Mouse (Mus musculus): ENCODE measurements around the gene Hormad1.

DNA sequence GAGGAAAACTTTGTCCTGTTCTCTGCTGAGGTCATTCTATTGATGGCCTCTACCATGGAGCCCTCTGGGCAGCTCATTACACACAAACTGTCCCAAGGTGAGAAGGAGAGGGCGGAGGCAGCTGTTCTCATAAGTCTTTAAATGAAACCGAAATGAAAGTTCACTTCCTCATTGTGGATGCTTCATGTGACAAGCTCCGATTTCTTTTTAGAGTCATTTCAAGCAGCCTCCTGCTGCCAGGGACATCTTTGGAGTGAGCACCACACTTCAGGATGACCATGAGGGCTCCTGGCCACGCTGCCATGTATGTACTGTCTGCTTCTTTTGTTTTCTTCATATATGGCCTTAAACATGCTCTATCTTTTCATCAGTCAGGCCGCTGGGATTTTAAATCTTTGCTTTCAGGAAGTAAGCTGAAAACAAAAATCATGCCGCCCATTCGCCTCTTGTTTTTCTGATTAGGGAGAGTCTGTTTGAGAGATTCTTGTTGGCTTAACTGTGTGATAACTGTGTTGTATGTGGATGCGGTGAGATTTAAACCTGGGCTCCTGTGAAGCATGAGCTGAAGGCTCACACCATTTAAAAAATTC is 32.8 kb upstream of the Hormad1 start, which contains the start of gene Ctss:
- TF ChIP-seq POLR2A (IDR thresholded peaks at IDR 0.05; ENCODE audit: borderline replicate concordance, low read depth, low read length) (peak; percentile 43; the same call in 1 of the 2 replicates), CTCF (IDR thresholded peaks at IDR 0.05; ENCODE audit: low read depth, low read length) (no peak)
